Mouse (Mus musculus) forebrain, postnatal 0 days (tissue): ENCODE results near the gene Gm20708. TPM values are rescaled to one million over a fixed set of nuclear protein-coding genes. Genes with fewer than 3 reads are reported as not detected.

Experiments used
- ATAC-seq: fragments of 200-750 bp; cut with Nextera tagmentation; 2 replicates; pipeline ENCODE4 v1.8.0; 2017; ENCODE audit warnings: mild to moderate bottlenecking, moderate library complexity
- DNase-seq: peaks from one replicate; pipeline ENCODE4 v3.0.0-alpha.2; 2015
- H3K27ac ChIP-seq: fragments of 300-500 bp; sonication (generic); 2 replicates; pipeline ENCODE4 v1.5.1; 2014; ENCODE audit warnings: low read depth, mild to moderate bottlenecking, antibody characterized with exemption, low read length, moderate library complexity, mixed read lengths
- H3K27me3 ChIP-seq: fragments of 300-500 bp; sonication (generic); 2 replicates; pipeline ENCODE4 v1.6.1; 2014; ENCODE audit warnings: mild to moderate bottlenecking, low read length, mixed read lengths; ENCODE audit not compliant: insufficient read depth
- H3K36me3 ChIP-seq: fragments of 300-500 bp; sonication (generic); 2 replicates; pipeline ENCODE4 v1.6.1; 2014; ENCODE audit warnings: mild to moderate bottlenecking, moderate library complexity; ENCODE audit not compliant: insufficient read depth
- H3K4me1 ChIP-seq: fragments of 300-500 bp; sonication (generic); 2 replicates; pipeline ENCODE4 v1.6.1; 2014; ENCODE audit warnings: antibody characterized with exemption; ENCODE audit not compliant: insufficient read depth
- H3K4me2 ChIP-seq: fragments of 300-500 bp; sonication (generic); 2 replicates; pipeline ENCODE4 v1.6.1; 2014; ENCODE audit warnings: low read depth, mild to moderate bottlenecking, moderate library complexity
- H3K4me3 ChIP-seq: fragments of 300-500 bp; sonication (generic); 2 replicates; pipeline ENCODE4 v1.5.1; 2014; ENCODE audit warnings: low read depth, low read length, mixed read lengths
- H3K9ac ChIP-seq: fragments of 300-500 bp; sonication (generic); 2 replicates; pipeline ENCODE4 v1.6.1; 2014; ENCODE audit warnings: mild to moderate bottlenecking
- H3K9me3 ChIP-seq: fragments of 300-500 bp; sonication (generic); 2 replicates; pipeline ENCODE4 v1.6.1; 2016; ENCODE audit warnings: low read length
- CTCF ChIP-seq: sonication (generic); IDR thresholded peaks from 2 replicates; pipeline ENCODE4 v1.5.1; 2016; ENCODE audit warnings: antibody characterized with exemption, control low read depth, low read depth
- WGBS: fragments of 180-500 bp; shearing (Covaris S2); extraction: QIAGEN DNeasy Blood & Tissue Kit; methylation state at CpG from one replicate; pipeline ENCODE4 v1.1.7; 2014; 5-methylcytosine and 5-hydroxymethylcytosine counted together
- polyA plus RNA-seq: library from polyadenylated mRNA; unstranded; fragments of >200 nt; fragmentation: Nextera tagmentation; extraction: Ambion mirVana; gene quantifications from 2 replicates; pipeline ENCODE4 v1.2.1, GENCODE M21; 2015
- total RNA-seq: library from RNA; depleted of rRNA; stranded (reverse); fragments of >200 nt; gene quantifications from 2 replicates; pipeline ENCODE4 v1.2.3, GENCODE M21; 2014

The Gm20708 gene
- total and polyA plus RNA-seq, 2 experiments from 2014 or later, result 1.1 to 2.0 TPM

DNA sequence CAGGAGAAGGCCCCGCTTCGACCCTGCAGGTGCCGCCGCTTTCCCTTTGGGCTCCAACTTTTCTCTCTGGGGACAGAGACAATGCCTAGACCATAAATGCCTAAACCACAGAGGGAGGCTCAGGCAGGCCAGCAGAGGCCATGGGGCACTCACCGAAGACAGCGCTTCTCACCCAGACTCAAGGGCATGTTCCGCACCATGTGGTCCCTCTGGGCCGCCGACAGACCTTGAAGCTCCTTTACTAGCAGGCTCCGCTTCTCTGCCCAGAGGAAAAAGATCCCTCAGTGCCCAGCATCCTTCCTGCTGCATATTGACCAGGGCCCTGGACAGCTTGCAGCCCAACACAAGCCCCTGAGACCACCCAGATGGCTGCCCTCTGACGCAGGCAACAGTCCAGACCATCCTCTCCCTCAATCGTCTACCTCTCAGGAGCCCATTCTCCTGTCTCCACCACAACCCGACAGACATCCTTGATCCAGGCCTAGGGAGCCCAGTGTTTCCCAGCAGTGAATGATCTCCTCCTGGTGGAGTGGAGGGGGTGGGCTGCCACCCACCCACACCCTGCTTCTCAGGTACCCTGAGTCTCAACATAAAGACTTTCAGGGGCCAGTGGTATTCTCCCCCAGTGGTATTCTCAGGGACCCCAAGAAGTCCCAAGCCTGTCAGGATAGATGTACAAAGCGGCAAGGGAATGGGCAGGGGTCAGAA is 33.2 kb upstream of the Gm20708 start:
- TF ChIP-seq CTCF, result no peak
- Histone ChIP-seq H3K9me3 (no peaks in the 10 kb centered on the region), H3K4me2 (no peak overlapping the region), H3K4me3 (no peak overlapping the region), H3K36me3 (no peaks in the 10 kb centered on the region), H3K9ac (no peak overlapping the region), H3K27me3 (peaks cover 13% of the 10 kb centered on the region; the same call in 1 of the 2 replicates), H3K27ac (no peak overlapping the region), H3K4me1 (peaks cover 7% of the 10 kb centered on the region; the same call in 1 of the 2 replicates)
- WGBS, result 90% methylated on average over 14 of the region's 14 CpGs
- no peak for DNase-seq
- no peak for ATAC-seq

DNA sequence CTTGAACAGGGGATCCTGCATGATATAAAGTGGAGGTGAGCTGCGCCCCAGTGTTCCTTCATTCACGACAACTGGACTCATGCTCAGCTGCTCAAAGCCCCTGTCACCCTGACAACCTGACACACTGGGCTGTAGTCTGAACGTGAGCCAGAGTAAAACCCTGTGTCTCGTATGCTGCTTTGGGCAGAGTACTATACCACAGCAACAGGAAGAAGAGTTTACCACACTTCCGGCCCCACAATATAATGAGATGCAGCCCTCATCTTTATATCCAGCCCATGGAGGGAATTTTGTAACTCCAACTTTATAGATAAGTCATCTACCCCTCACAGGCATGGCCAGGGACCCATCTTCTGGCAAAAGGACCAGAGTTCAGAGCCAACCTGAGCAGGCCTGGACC is 32.4 kb upstream of the Gm20708 start:
- Histone ChIP-seq H3K36me3 (no peaks in the 10 kb centered on the region), H3K4me1 (peaks cover 7% of the 10 kb centered on the region; the same call in 1 of the 2 replicates), H3K9ac (no peak overlapping the region), H3K4me2 (no peak overlapping the region), H3K27me3 (peaks cover 13% of the 10 kb centered on the region; the same call in 1 of the 2 replicates), H3K4me3 (no peak overlapping the region), H3K9me3 (no peaks in the 10 kb centered on the region), H3K27ac (no peak overlapping the region)
- ATAC-seq (no peak), DNase-seq (no peak)
- no peak for TF ChIP-seq CTCF
- WGBS, result 87% methylated on average over 5 of the region's 5 CpGs

DNA sequence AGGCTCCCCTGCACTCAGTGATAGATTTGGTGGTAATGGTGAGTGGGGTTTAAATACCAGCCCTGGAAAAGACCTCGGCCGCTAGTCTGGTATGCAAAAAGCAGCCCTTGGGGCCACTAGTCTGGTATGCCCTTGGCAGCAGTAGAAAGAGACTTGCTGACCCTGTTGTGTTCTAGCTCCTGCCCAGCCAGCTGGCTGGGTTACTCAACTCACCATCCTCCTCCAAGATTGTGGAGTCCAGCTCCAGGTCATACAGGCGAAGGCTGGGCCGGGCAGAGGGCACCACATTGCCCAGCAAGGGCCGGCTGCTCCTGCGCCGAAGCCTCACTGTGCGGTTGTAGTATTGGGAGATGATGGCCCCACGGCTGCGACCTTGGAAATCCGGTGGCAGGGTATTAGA is 31.4 kb upstream of the Gm20708 start:
- Histone ChIP-seq H3K36me3 (no peaks in the 10 kb centered on the region), H3K4me2 (no peak overlapping the region), H3K9ac (no peak overlapping the region), H3K27ac (no peak overlapping the region), H3K4me3 (no peak overlapping the region), H3K27me3 (peaks cover 13% of the 10 kb centered on the region; the same call in 1 of the 2 replicates), H3K4me1 (peaks cover 7% of the 10 kb centered on the region; the same call in 1 of the 2 replicates), H3K9me3 (no peaks in the 10 kb centered on the region)
- 93% methylated on average over 11 of the region's 11 CpGs for whole genome bisulfite sequencing
- TF ChIP-seq CTCF, result no peak
- DNase-seq, result no peak
- no peak for ATAC-seq

DNA sequence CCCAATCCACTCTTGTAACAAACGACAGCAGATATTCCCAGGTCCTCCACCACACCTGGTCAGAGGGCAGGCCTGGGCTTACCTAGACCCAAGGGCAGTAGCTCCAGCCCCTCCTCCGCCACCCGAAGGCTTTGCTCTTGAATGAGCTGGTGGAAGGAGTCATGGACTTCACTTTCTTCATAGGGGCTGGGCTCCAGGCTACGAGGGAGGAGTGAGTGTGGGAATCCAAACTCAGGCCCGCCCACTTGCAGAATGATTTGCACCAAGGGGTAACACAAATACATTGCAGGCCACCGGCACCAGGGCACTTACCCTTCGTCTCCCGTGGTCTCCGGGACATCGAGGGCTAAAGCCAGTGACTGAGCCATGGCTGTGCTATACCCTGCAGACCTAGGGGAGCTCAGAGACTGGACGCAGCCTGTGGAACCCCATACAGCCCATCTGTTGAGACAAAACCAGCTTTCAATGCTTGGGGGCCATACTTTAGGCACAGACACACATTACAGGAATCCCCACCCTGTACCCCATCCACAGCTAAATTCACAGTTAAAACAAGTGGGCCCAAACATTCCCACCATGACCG is 30.5 kb upstream of the Gm20708 start:
- Histone ChIP-seq H3K4me2 (peak overlapping the region; percentile 41; the same call in 1 of the 2 replicates), H3K36me3 (no peaks in the 10 kb centered on the region), H3K9ac (no peak overlapping the region), H3K27me3 (peaks cover 17% of the 10 kb centered on the region; the same call in 1 of the 2 replicates), H3K9me3 (no peaks in the 10 kb centered on the region), H3K4me3 (no peak overlapping the region), H3K4me1 (peaks cover 7% of the 10 kb centered on the region; the same call in 1 of the 2 replicates), H3K27ac (peak overlapping the region; percentile 59; the same call in 1 of the 2 replicates)
- TF ChIP-seq CTCF, result no peak
- no peak for DNase-seq
- ATAC-seq, result no peak
- 77% methylated on average over 12 of the region's 12 CpGs for WGBS

DNA sequence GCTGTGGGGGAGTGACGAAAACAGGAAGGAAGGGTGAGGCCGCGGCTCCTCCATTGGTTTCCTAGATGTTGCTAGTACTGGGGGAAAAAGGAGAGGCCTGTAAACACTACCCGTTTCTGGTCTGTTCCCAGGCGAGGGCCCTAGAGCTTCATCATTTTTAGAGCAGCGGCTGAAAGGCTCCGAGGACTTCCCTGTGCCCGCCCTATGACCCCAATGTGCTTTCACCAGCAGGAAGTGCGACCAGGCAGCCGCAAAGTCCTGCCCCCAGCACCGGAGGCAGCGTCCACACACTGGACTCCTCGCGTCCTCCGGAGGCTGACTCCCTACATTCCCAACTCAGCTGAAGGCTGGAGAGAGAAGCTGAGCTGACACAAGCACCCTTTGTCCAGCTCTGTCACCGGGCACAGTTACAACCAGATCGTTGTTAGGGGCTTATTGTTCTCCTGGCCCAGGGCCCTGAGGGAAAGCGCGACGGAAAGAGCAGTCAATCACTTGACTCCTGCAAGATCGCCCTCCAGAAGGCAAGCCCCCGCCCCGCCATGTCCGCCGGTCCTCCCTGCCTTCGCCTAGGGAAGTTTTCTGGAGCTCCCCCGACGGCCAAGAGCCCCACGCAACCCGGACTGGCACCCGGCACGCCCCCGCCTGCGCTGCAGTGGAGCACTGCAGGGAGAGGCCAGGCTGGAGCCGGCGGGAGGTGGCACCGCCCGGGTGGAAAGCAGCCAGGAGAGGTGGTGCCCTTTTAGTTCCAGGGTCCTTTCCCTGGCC is 29.9 kb upstream of the Gm20708 start:
- 9% methylated on average over 38 of the region's 38 CpGs for WGBS
- Histone ChIP-seq H3K9me3 (no peaks in the 10 kb centered on the region), H3K27me3 (peaks cover 17% of the 10 kb centered on the region; the same call in 1 of the 2 replicates), H3K4me2 (peak overlapping the region; percentile 41), H3K4me3 (peak overlapping the region; percentile 17), H3K9ac (0 out of 2 replicates have a peak overlapping the region, but pooled peaks have one; percentile 10), H3K36me3 (no peaks in the 10 kb centered on the region), H3K27ac (peak overlapping the region; percentile 59), H3K4me1 (peaks cover 7% of the 10 kb centered on the region; the same call in 1 of the 2 replicates)
- ATAC-seq, result peak; percentile 45
- DNase-seq, result peak; percentile 53
- TF ChIP-seq CTCF, result no peak

DNA sequence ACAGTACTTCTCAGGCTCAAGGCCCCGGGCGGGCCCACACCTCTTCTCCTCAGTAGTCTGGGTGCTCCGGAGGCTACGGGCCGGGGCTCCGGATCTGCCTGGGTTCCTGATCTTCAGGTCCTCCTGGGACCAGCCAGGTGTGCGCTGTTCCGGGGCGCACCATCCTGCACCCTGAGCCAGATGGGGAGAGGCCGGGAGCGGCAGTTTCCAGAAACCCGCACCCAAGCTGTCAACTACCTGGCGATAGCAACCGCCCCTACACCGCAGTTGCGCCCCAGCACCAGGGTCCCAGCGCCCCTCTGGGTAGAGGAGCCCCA is 29.3 kb upstream of the Gm20708 start:
- Histone ChIP-seq H3K4me1 (peaks cover 7% of the 10 kb centered on the region; the same call in 1 of the 2 replicates), H3K27ac (peak overlapping the region; percentile 59), H3K36me3 (no peaks in the 10 kb centered on the region), H3K9me3 (no peaks in the 10 kb centered on the region), H3K4me2 (peak overlapping the region; percentile 41), H3K4me3 (peak overlapping the region; percentile 17), H3K9ac (0 out of 2 replicates have a peak overlapping the region, but pooled peaks have one; percentile 10), H3K27me3 (peaks cover 17% of the 10 kb centered on the region; the same call in 1 of the 2 replicates)
- no peak for ATAC-seq
- TF ChIP-seq CTCF, result no peak
- 3% methylated on average over 16 of the region's 17 CpGs for WGBS
- DNase-seq, result no peak
